Mouse (Mus musculus) forebrain, embryonic 14.5 days (tissue): Measurements from ENCODE around the gene B630019K06Rik. TPM values are rescaled to one million over a fixed set of nuclear protein-coding genes. Genes with fewer than 3 reads are reported as not detected.
A peak's percentile ranks its signal among the peaks of the same experiment; 100 is the strongest.
"Not testable (repeated sequence)": the region's sequence is repeated elsewhere in the genome, so short reads cannot be mapped to it uniquely, and the experiment has no call there.

Experiments used
- ATAC-seq: fragments of 200-750 bp; cut with Nextera tagmentation; 2 replicates; pipeline ENCODE4 v1.8.0; 2017; ENCODE audit warnings: mild to moderate bottlenecking, moderate library complexity
- DNase-seq: peaks from one replicate; pipeline ENCODE4 v3.0.0-alpha.2; 2015; ENCODE audit warnings: low spot score
- H3K27ac ChIP-seq: fragments of 300-500 bp; sonication (generic); 2 replicates; pipeline ENCODE4 v1.5.1; 2014; ENCODE audit warnings: low read depth, mild to moderate bottlenecking, control low read depth, low read length, moderate library complexity
- H3K27me3 ChIP-seq: fragments of 300-500 bp; sonication (generic); replicated peaks from 2 replicates; pipeline ENCODE4 v1.6.1; 2014; ENCODE audit warnings: low read length, control low read depth, mixed read lengths; ENCODE audit not compliant: control insufficient read depth, insufficient read depth
- H3K36me3 ChIP-seq: fragments of 300-500 bp; sonication (generic); 2 replicates; pipeline ENCODE4 v1.6.1; 2014; ENCODE audit warnings: low read length, control low read depth; ENCODE audit not compliant: control insufficient read depth, insufficient read depth
- H3K4me1 ChIP-seq: fragments of 300-500 bp; sonication (generic); 2 replicates; pipeline ENCODE4 v1.6.1; 2014; ENCODE audit warnings: antibody characterized with exemption, low read length, control low read depth; ENCODE audit not compliant: control insufficient read depth, insufficient read depth
- H3K4me2 ChIP-seq: fragments of 300-500 bp; sonication (generic); 2 replicates; pipeline ENCODE4 v1.6.1; 2014; ENCODE audit warnings: mild to moderate bottlenecking, control low read depth, low read length
- H3K4me3 ChIP-seq: fragments of 300-500 bp; sonication (generic); 2 replicates; pipeline ENCODE4 v1.5.1; 2014; ENCODE audit warnings: low read depth, low read length, control low read depth
- H3K9ac ChIP-seq: fragments of 300-500 bp; sonication (generic); 2 replicates; pipeline ENCODE4 v1.6.1; 2014; ENCODE audit warnings: mild to moderate bottlenecking, low read length, control low read depth, moderate library complexity
- H3K9me3 ChIP-seq: fragments of 300-500 bp; sonication (generic); replicated peaks from 2 replicates; pipeline ENCODE4 v1.6.1; 2016; ENCODE audit warnings: low read length, control low read depth, mixed read lengths; ENCODE audit not compliant: control insufficient read depth
- WGBS: fragments of 180-500 bp; shearing (Covaris S2); extraction: QIAGEN DNeasy Blood & Tissue Kit; methylation state at CpG from one replicate; pipeline ENCODE4 v1.1.7; 2014; 5-methylcytosine and 5-hydroxymethylcytosine counted together
- polyA plus RNA-seq: library from polyadenylated mRNA; unstranded; fragments of >200 nt; fragmentation: Nextera tagmentation; extraction: Ambion mirVana; gene quantifications from 2 replicates; pipeline ENCODE4 v1.2.1, GENCODE M21; 2014

The B630019K06Rik gene
- polyA plus RNA-seq = 15.2 and 15.6 TPM in 2 replicates

DNA sequence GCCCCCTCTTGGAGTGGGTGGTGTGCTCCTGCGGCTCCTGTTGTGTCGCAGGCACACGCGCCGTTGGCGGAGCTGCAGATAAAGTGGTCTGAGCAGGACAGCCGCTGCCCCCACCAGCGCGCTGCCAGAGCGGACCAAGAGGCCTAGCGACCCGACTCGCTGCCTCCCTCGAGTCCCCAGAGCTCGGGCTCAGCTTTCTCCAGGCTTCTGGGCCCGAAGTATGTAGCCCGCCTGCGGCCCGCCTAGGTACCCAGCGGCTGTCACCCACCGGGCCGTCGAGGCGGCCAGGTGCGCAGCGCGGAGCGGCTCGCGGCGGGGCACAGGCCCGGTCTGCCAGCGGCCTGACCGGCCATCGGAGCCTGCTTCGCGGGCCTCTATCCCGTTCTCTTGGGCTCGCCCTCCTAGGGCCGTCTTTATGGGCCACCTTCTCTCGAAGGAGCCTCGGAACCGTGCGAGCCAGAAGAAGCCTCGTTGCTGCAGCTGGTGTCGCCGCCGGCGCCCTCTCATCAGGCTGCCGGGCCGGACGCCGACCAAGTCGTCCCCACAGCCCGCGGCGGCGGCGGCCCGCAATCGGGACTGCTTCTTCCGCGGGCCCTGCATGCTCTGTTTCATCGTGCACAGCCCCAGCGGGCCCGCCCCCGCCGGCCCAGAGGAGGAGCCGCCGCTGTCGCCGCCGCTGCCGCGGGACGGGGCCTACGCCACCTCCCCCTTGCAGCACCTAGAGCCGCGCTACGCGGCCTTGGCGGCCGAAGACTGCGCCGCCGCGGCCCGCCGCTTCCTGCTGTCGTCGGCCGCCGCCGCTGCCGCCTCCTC lies at the start of gene B630019K06Rik:
Gene B630019K06Rik, plus strand, starts transcription at position 40 of the 813 bp plus-strand sequence.
- Histone ChIP-seq H3K9me3 (no peaks in the 10 kb centered on the region), H3K4me3 (peak within 1 kb of the TSS; percentile 54), H3K9ac (peak within 1 kb of the TSS; percentile 75), H3K27ac (peak within 1 kb of the TSS; percentile 82), H3K4me1 (no peaks in the 10 kb centered on the region), H3K4me2 (peak within 1 kb of the TSS; percentile 61), H3K36me3 (no peaks in the 10 kb centered on the region), H3K27me3 (no peaks in the 10 kb centered on the region)
- ATAC-seq (peak; percentile 92), DNase-seq (peak; percentile 64)
- 26% methylated on average over 82 of the region's 95 CpGs for WGBS

GRCm38 (mm10) chrX:8843694-8844093 lies 48.5 kb upstream of the B630019K06Rik start, which contains the start of gene Gm6592:
Gene Gm6592 (plus strand): TSS chrX:8843994.
- DNase-seq = no peak
- no peaks in the 10 kb centered on the region for H3K4me1 ChIP-seq
- 71% methylated on average over 1 of the region's 1 CpGs for WGBS
- no peak for ATAC-seq
- H3K27ac ChIP-seq = no peak within 1 kb of the TSS
- no peak within 1 kb of the TSS for H3K4me2 ChIP-seq
- H3K4me3 ChIP-seq = no peak within 1 kb of the TSS
- no peaks in the 10 kb centered on the region for H3K9me3 ChIP-seq
- no peaks in the 10 kb centered on the region for H3K27me3 ChIP-seq
- H3K36me3 ChIP-seq = no peaks in the 10 kb centered on the region
- H3K9ac ChIP-seq = no peak within 1 kb of the TSS

- Histone ChIP-seq H3K4me1 (no peaks in the 10 kb centered on the region), H3K9me3 (no peaks in the 10 kb centered on the region), H3K4me3 (no peak overlapping the region), H3K36me3 (no peaks in the 10 kb centered on the region), H3K4me2 (no peak overlapping the region), H3K27me3 (no peaks in the 10 kb centered on the region), H3K9ac (no peak overlapping the region), H3K27ac (no peak overlapping the region)
- no peak for DNase-seq
- 90% methylated on average over 10 of the region's 10 CpGs for WGBS
- no peak for ATAC-seq
Measured at GRCm38 (mm10) chrX:8852486-8852885, 39.7 kb upstream of the B630019K06Rik start.

GRCm38 (mm10) chrX:8864331-8864730 lies 27.9 kb upstream of the B630019K06Rik start:
- H3K9me3 ChIP-seq, H3K36me3 ChIP-seq, H3K27me3 ChIP-seq, H3K27ac ChIP-seq, H3K9ac ChIP-seq, H3K4me2 ChIP-seq, H3K4me1 ChIP-seq, H3K4me3 ChIP-seq: not testable (repeated sequence)
- DNase-seq = peak; percentile 85
- WGBS = 22% methylated on average over 3 of the region's 3 CpGs
- peak; percentile 65 for ATAC-seq

DNA sequence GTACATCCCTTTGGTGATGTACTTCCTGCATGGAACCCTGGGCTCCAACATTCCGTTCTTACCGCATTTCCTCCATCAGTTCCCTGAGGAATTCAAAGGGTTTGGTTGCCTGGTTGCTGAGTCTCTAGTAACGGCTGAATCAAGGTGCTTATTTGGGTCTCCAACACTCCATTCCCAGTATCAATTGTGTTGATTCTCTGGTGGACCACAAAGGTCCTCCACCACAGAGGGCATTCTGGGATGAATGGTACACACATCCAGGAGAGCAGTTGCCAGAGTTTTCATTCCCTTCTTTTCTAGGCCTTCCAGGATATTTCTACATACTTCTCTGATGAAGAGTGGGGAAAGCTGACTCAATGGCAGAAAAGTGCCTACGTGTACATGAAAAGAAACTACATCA lies 18.2 kb upstream of the B630019K06Rik start, which contains the start of gene Gm5751:
Gene Gm5751, plus strand, starts transcription at position 301 of the 400 bp plus-strand sequence.
- WGBS = 83% methylated on average over 3 of the region's 4 CpGs
- not testable (repeated sequence) for H3K36me3 ChIP-seq

DNA sequence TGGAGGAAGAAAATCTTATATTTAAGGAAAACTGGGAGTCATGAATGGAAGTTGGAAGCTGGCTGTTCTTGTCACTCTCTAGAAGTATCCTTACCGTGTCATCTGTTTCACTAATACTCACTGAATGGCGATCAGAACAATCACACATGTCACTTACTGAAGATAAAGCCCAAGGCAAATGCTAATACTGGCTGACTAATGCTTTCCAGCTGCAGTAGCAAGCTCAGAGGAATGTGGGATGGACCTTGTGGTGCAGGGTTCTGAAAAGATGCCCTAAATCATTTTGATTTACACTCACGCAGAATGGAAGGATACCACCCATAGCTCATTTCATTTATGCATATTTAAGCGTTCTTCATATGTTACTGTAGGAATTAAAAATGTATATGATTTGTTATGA lies 7.8 kb upstream of the B630019K06Rik start:
- no peak for DNase-seq
- H3K36me3 ChIP-seq = no peaks in the 10 kb centered on the region
- H3K4me3 ChIP-seq = no peak overlapping the region
- no peak for ATAC-seq
- H3K9me3 ChIP-seq = no peaks in the 10 kb centered on the region
- H3K4me1 ChIP-seq = no peaks in the 10 kb centered on the region
- H3K27me3 ChIP-seq = no peaks in the 10 kb centered on the region
- 77% methylated on average over 4 of the region's 4 CpGs for WGBS
- H3K27ac ChIP-seq = no peak overlapping the region
- no peak overlapping the region for H3K4me2 ChIP-seq
- H3K9ac ChIP-seq = no peak overlapping the region

More for the DNA sequence above, 18.2 kb upstream of the B630019K06Rik start, which contains the start of gene Gm5751:
- H3K4me2 ChIP-seq, H3K27me3 ChIP-seq, DNase-seq, H3K4me1 ChIP-seq, ATAC-seq, H3K9ac ChIP-seq, H3K27ac ChIP-seq, H3K9me3 ChIP-seq, H3K4me3 ChIP-seq: not testable (repeated sequence)

DNA sequence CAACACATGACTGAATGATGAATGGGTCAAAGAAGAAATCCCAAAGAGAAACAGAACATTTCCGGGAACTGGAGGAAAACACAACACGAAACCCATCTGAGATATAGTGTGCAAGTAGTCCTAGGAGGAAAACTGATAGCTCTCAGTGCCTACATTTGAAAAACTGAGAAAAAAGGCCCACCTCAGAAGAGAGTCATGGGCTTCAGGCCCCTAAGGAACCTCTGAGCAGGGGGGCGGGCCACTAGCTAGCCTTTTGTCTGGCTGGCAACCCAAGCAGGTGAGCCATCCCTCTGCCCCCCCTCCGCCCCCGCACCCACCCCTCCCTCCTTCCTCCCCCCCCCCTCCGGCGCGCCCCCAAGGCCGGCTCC lies 223 bp upstream of the B630019K06Rik start:
- no peaks in the 10 kb centered on the region for H3K9me3 ChIP-seq
- H3K9ac ChIP-seq = peak overlapping the region; percentile 75
- peak overlapping the region; percentile 61 for H3K4me2 ChIP-seq
- DNase-seq = no peak
- no peaks in the 10 kb centered on the region for H3K36me3 ChIP-seq
- no peaks in the 10 kb centered on the region for H3K4me1 ChIP-seq
- no peaks in the 10 kb centered on the region for H3K27me3 ChIP-seq
- WGBS = 44% methylated on average over 5 of the region's 9 CpGs
- peak; percentile 47 for ATAC-seq
- peak overlapping the region; percentile 54 for H3K4me3 ChIP-seq
- peak overlapping the region; percentile 82; the same call in 1 of the 2 replicates for H3K27ac ChIP-seq

DNA sequence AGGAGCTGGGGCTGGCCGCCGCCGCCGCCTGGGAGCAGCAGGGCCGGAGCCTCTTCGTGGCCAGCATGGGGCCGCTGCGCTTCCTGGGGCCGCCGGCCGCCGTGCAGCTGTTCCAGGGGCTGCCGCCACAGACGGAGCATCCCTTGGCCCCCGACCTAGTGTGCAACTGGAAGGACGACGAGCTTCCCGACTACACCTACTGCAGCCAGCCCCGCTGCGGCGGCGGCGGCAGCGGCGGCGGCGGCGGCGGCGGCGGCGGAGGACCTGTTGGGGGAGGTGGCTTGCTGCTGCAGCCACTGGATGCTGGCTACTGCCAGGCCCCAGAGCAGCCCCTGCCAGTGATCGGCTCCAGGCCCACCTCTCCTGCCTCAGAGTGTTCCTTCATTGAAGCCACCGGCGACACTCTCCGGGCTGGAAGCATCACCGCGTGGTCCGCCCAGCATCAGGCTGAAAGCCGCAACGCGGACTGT lies 1.0 kb downstream of the B630019K06Rik start:
- Histone ChIP-seq H3K9me3 (no peaks in the 10 kb centered on the region), H3K4me3 (peak overlapping the region; percentile 54), H3K27me3 (no peaks in the 10 kb centered on the region), H3K36me3 (no peaks in the 10 kb centered on the region), H3K27ac (peak overlapping the region; percentile 82), H3K4me2 (peak overlapping the region; percentile 61), H3K9ac (peak overlapping the region; percentile 75), H3K4me1 (no peaks in the 10 kb centered on the region)
- ATAC-seq (peak; percentile 70), DNase-seq (peak; percentile 27)
- 43% methylated on average over 27 of the region's 42 CpGs for WGBS

DNA sequence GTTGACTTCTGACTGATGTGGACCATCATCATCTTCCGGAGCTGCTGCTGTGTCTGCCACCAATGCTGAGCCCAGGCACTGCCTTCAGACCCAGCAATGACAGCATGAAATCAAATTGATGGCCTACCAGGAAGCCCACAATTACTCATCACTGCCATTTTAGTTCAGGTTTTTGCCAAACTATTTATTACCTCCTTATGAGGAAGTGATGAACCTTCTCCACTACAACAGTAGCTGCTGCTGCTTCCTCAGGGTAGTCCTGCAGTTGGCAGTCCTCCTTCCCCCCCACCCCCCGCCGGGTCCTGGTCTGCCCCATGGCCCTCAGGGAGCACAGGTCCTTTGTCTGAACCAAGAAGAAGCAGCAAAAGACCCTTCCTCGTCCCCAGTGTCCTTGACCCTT lies 8.6 kb downstream of the B630019K06Rik start:
- Histone ChIP-seq H3K4me2 (no peak overlapping the region), H3K9ac (no peak overlapping the region), H3K4me1 (no peaks in the 10 kb centered on the region), H3K27me3 (no peaks in the 10 kb centered on the region), H3K36me3 (no peaks in the 10 kb centered on the region), H3K4me3 (no peak overlapping the region), H3K27ac (no peak overlapping the region), H3K9me3 (no peaks in the 10 kb centered on the region)
- no peak for ATAC-seq
- DNase-seq = no peak
- 75% methylated on average over 4 of the region's 4 CpGs for WGBS
